In genomic region chr16:21418012-21418411, GRCm38 (mm10) we compare ENCODE assay signal across 21 mouse cellular contexts. TPM values are rescaled to one million over a fixed set of nuclear protein-coding genes. Genes with fewer than 3 reads are reported as not detected.
DNase-seq lines count a peak whose midpoint lies in the region; ATAC-seq and TF ChIP-seq lines count a peak whose summit lies in the region.
"Had no signal": no experiment of that assay in that cellular context is flagged by ENCODE, and none has a peak within 500 bp of the region (broad histone marks: within the 10 kb centered on the region; RNA-seq: fewer than 3 reads in every experiment).

No protein-coding gene starts in this region.

- H3K9me3 ChIP-seq in liver, postnatal 0 days (ENCODE audit: low read length): no peaks in the 10 kb centered on the region
- no peaks in the 10 kb centered on the region for H3K9me3 ChIP-seq in ES-E14 (ENCODE audit: control insufficient read depth, insufficient read depth, low read depth, low read length)
- no peaks in the 10 kb centered on the region for H3K9me3 ChIP-seq in stomach, postnatal 0 days (ENCODE audit: control insufficient read depth, low read length)
- no peaks in the 10 kb centered on the region for H3K9me3 ChIP-seq in hindbrain, embryonic 12.5 days (replicated peaks)
- H3K9me3 ChIP-seq: embryonic facial prominence, embryonic 13.5 days; G1E; hindbrain, embryonic 10.5 days; limb, embryonic 12.5 days; midbrain, embryonic 10.5 days had no signal

- TF ChIP-seq CTCF in liver, postnatal 0 days (IDR thresholded peaks at IDR 0.05; ENCODE audit: low read depth): no peak
- TF ChIP-seq CTCF in stomach, postnatal 0 days (IDR thresholded peaks at IDR 0.05; ENCODE audit: low read depth): no peak

- TF ChIP-seq EP300 in liver, postnatal 0 days (IDR thresholded peaks at IDR 0.05; ENCODE audit: low read depth): no peak
- TF ChIP-seq EP300 in stomach, postnatal 0 days (optimal IDR thresholded peaks at IDR 0.05): no peak

- DNase-seq in liver (peak; percentile 56), ES-E14 (ENCODE audit: low read depth, low spot score) (no peak)
- DNase-seq in liver, postnatal 0 days: no peak
- peak; percentile 37 for DNase-seq in c-Kit-positive CD71-positive TER-119-positive erythroid progenitor cells, embryonic 14.5 days (ENCODE audit: low spot score)
- peak; percentile 34 for DNase-seq in stomach, postnatal 0 days (ENCODE audit: low spot score)
- DNase-seq in thymus, postnatal 36 days: no peak
- DNase-seq in urinary bladder, adult 18-20 months (ENCODE audit: low spot score in 2 of 2): no peak
- DNase-seq: adrenal gland, postnatal 10 days; cerebellum, adult 9-11 months; kidney, adult 18-20 months; lung, adult 18-20 months; spleen, adult 18-20 months; thymus, adult 18-20 months had no signal

- no peaks in the 10 kb centered on the region for H3K27me3 ChIP-seq in liver, postnatal 0 days (ENCODE audit: insufficient read depth, low read length)
- H3K27me3 ChIP-seq in stomach, postnatal 0 days (ENCODE audit: control insufficient read depth, insufficient read depth, low read length): no peaks in the 10 kb centered on the region
- H3K27me3 ChIP-seq in hindbrain, embryonic 12.5 days: no peaks in the 10 kb centered on the region
- H3K27me3 ChIP-seq: embryonic facial prominence, embryonic 13.5 days; limb, embryonic 12.5 days had no signal

- in situ Hi-C loops in ES-E14 (cut with MboI; ENCODE audit: low sequenced_read_pairs in 2 of 2, unreplicated experiment in 2 of 2): no loop called here

- H3K4me2 ChIP-seq in liver, postnatal 0 days (ENCODE audit: low read depth, low read length): no peak overlapping the region
- no peak overlapping the region for H3K4me2 ChIP-seq in stomach, postnatal 0 days (replicated peaks; ENCODE audit: low read depth)
- no peak overlapping the region for H3K4me2 ChIP-seq in hindbrain, embryonic 12.5 days (replicated peaks)
- H3K4me2 ChIP-seq: embryonic facial prominence, embryonic 13.5 days; limb, embryonic 12.5 days had no signal

- no peak overlapping the region for H3K27ac ChIP-seq in liver, postnatal 0 days (ENCODE audit: low read depth)
- no peak overlapping the region for H3K27ac ChIP-seq in ES-E14 (ENCODE audit: insufficient read depth, low read depth, low read length, poor library complexity, severe bottlenecking)
- no peak overlapping the region for H3K27ac ChIP-seq in stomach, postnatal 0 days (replicated peaks)
- H3K27ac ChIP-seq in hindbrain, embryonic 12.5 days: no peak overlapping the region
- H3K27ac ChIP-seq: embryonic facial prominence, embryonic 13.5 days; hindbrain, embryonic 10.5 days; kidney, postnatal 0 days; limb, embryonic 12.5 days; midbrain, embryonic 10.5 days had no signal

- no peak for ATAC-seq in liver, postnatal 0 days
- ATAC-seq in stomach, postnatal 0 days (ENCODE audit: low FRiP score, low TSS enrichment): peak; percentile 53; the same call in 1 of the 2 replicates
- ATAC-seq in hindbrain, embryonic 12.5 days (ENCODE audit: low FRiP score): no peak
- ATAC-seq: forebrain, embryonic 16.5 days had no signal

- no peaks in the 10 kb centered on the region; the same call in 1 of the 2 replicates for H3K4me1 ChIP-seq in liver, postnatal 0 days (ENCODE audit: insufficient read depth)
- peaks cover 0 to 2% of the 10 kb centered on the region in 2 experiments; a peak in 2 of 4 replicates for H3K4me1 ChIP-seq in ES-E14 (ENCODE audit: control insufficient read depth in 2 of 2, insufficient read depth in 2 of 2, low read length in 2 of 2, poor library complexity in 1 of 2)
- H3K4me1 ChIP-seq in stomach, postnatal 0 days (replicated peaks; ENCODE audit: control insufficient read depth, insufficient read depth): no peaks in the 10 kb centered on the region
- H3K4me1 ChIP-seq in hindbrain, embryonic 12.5 days: no peaks in the 10 kb centered on the region
- H3K4me1 ChIP-seq: embryonic facial prominence, embryonic 13.5 days; limb, embryonic 12.5 days had no signal

- no peak overlapping the region for H3K9ac ChIP-seq in liver, postnatal 0 days (replicated peaks)
- no peak overlapping the region for H3K9ac ChIP-seq in ES-E14 (ENCODE audit: insufficient read depth, low read depth, low read length, poor library complexity, severe bottlenecking)
- H3K9ac ChIP-seq in stomach, postnatal 0 days (ENCODE audit: low read length): no peak overlapping the region
- no peak overlapping the region for H3K9ac ChIP-seq in hindbrain, embryonic 12.5 days
- H3K9ac ChIP-seq: embryonic facial prominence, embryonic 13.5 days; limb, embryonic 12.5 days had no signal

- H3K36me3 ChIP-seq in liver, postnatal 0 days (replicated peaks; ENCODE audit: insufficient read depth, low read length): no peaks in the 10 kb centered on the region
- no peaks in the 10 kb centered on the region for H3K36me3 ChIP-seq in ES-E14 (ENCODE audit: control insufficient read depth, insufficient read depth, low read length, poor library complexity, severe bottlenecking)
- no peaks in the 10 kb centered on the region for H3K36me3 ChIP-seq in stomach, postnatal 0 days (ENCODE audit: control insufficient read depth, insufficient read depth, low read length)
- H3K36me3 ChIP-seq in hindbrain, embryonic 12.5 days: no peaks in the 10 kb centered on the region
- H3K36me3 ChIP-seq: embryonic facial prominence, embryonic 13.5 days; G1E; hindbrain, embryonic 10.5 days; limb, embryonic 12.5 days; midbrain, embryonic 10.5 days had no signal

- 58% methylated on average over 5 of the region's 5 CpGs for WGBS in liver, postnatal 0 days (ENCODE audit: insufficient replicate concordance)
- 35% methylated on average over 5 of the region's 5 CpGs for WGBS in stomach, postnatal 0 days
- WGBS in hindbrain, embryonic 12.5 days: 45% methylated on average over 5 of the region's 5 CpGs

- no peak overlapping the region for H3K4me3 ChIP-seq in liver, postnatal 0 days (ENCODE audit: low read depth, low read length)
- no peak overlapping the region for H3K4me3 ChIP-seq in ES-E14 (ENCODE audit: insufficient read depth in 1 of 2, low read depth in 1 of 2, low read length in 2 of 2, poor library complexity in 1 of 2, severe bottlenecking in 1 of 2)
- H3K4me3 ChIP-seq in stomach, postnatal 0 days (ENCODE audit: low read depth, low read length): no peak overlapping the region
- no peak overlapping the region for H3K4me3 ChIP-seq in hindbrain, embryonic 12.5 days
- H3K4me3 ChIP-seq: embryonic facial prominence, embryonic 13.5 days; hindbrain, embryonic 10.5 days; limb, embryonic 12.5 days; midbrain, embryonic 10.5 days had no signal

TF ChIP-seq in ES-E14, 5 proteins besides CTCF, POLR2A, EP300 and RAD21:
- TF ChIP-seq HCFC1 (IDR thresholded peaks at IDR 0.05; ENCODE audit: borderline replicate concordance, insufficient read depth, low read length) (no peak), CHD2 (IDR thresholded peaks at IDR 0.05; ENCODE audit: low read depth, low read length) (no peak), MAFK (IDR thresholded peaks at IDR 0.05; ENCODE audit: insufficient read depth, low read depth, low read length) (peak; percentile 88)

RNA-seq across cellular contexts. Expression of gene Vps8, which starts 4.9 kb away (rescaled TPM):
- 2.1 and 3.1 TPM in 2 replicates for polyA plus RNA-seq in liver, postnatal 0 days (2015; fragmentation: Nextera tagmentation; extraction: Ambion mirVana)
- total RNA-seq in ES-E14 (2012; rRNA removed): 11.3 and 12.5 TPM in 2 replicates
- 7.0 and 8.2 TPM in 2 replicates for polyA plus RNA-seq in stomach, postnatal 0 days (2015; fragmentation: Nextera tagmentation; extraction: Ambion mirVana)
- 28.0 and 33.8 TPM in 2 replicates for polyA plus RNA-seq in hindbrain, embryonic 12.5 days (2016; fragmentation: Nextera tagmentation; extraction: Ambion mirVana)

Comparison
In these comparisons a context has a peak if more than half of its experiments do, and no peak if none do; other contexts are left out.
1. DNase-seq: peak in liver (single experiment), c-Kit-positive CD71-positive TER-119-positive erythroid progenitor cells, embryonic 14.5 days (single experiment) and stomach, postnatal 0 days (single experiment); none in liver, postnatal 0 days (single experiment), ES-E14 (single experiment), thymus, postnatal 36 days (0 of 2) and urinary bladder, adult 18-20 months (0 of 2).